Mouse (Mus musculus) layer of hippocampus, postnatal 36 days (tissue): ENCODE data around the gene Cfap57. TPM values are rescaled to one million over a fixed set of nuclear protein-coding genes. Genes with fewer than 3 reads are reported as not detected.
"Not testable (repeated sequence)": the region's sequence is repeated elsewhere in the genome, so short reads cannot be mapped to it uniquely, and the experiment has no call there.

Source experiments
- DNase-seq, 2 experiments: peaks; one replicate each; pipeline ENCODE4 v3.0.0; 2022
- total RNA-seq, 2 experiments: library from RNA; stranded (reverse); gene quantifications; 2 replicates each; pipeline ENCODE4 v1.2.3; 2021

Cfap57 gene
- total RNA-seq, 2 experiments from 2014 or later: 0.78 to 0.90 TPM

DNA sequence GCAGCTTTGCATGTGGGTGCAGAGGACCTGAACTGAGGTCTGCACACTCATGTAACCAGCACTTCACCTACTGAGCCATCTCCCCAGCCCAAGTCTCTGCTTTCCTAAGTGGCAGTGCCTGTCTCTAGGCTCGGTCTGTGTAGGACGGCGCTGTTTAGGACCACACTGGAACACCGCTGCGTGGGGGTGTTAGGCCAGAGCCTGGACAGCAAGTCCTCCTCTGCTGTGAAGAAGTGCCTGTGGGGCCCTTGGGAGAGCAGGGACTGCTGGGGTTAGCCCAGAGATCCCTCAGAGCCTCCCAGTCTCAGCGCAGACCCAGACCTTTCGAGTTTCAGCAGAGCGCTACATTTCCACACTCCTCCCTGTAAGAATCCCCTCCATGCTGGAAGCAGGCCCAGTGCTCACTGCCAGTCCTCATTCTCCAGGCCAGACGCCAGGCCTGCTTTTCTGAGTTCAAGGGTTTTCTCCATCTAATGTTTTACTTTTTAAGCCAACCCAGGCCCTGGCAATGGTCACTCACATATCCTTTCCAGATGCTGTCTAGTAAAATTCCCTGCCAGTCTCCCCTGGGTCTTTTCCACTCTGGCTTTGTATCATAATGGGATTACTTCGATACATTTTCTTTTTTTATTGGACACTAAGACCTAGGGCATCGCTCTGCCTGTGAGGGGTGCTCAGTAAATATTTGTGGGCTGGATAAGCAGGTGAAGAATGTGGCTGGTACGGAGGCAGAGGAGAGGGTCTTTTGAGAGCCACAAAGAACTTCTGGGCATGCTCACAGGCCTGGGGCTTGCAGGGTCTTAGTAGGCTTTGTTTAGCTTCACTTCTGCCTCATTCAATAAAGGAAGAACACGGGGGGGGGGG, 56.3 kb downstream of the Cfap57 start:
- DNase-seq: no peak

DNA sequence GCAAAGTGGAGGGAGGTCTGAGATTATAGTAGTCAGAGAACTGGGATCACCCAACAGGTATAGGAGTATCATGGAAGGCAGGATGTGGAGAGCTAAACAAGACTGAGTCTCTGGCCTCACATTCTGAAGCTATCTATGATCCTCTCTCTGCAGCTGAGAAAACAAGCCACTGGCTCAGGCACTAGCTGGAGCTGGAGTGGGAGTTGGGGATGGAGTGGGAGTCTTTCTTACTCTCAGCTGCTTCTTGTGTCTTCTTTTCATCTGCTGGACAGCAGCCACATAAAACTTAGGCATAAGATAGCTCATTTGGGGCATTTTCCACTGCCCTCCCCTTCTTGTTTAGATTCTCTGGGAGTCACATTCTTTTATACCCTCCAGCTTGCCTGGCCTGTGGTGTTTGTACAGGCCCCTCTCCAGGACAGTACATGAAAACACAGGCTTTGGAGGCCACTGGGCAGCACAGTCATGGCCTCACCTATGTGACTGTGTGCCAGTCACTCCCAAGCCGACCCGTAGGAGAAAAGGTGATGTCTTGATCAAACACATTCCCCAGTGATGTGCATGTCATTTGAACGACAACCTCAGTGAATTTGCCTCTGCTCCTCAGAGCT, 67.4 kb downstream of the Cfap57 start:
- DNase-seq: no peak

DNA sequence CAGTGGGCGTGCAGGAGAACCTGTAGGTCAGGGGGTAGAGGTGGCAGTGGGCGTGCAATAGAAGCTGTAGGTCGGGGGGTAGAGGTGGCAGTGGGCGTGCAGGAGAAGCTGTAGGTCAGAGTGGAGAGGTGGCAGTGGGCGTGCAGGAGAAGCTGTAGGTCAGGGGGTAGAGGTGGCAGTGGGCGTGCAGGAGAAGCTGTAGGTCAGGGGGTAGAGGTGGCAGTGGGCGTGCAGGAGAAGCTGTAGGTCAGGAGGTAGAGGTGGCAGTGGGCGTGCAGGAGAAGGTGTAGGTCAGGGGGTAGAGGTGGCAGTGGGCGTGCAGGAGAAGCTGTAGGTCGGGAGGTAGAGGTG, 72.5 kb downstream of the Cfap57 start:
- not testable (repeated sequence) for DNase-seq

DNA sequence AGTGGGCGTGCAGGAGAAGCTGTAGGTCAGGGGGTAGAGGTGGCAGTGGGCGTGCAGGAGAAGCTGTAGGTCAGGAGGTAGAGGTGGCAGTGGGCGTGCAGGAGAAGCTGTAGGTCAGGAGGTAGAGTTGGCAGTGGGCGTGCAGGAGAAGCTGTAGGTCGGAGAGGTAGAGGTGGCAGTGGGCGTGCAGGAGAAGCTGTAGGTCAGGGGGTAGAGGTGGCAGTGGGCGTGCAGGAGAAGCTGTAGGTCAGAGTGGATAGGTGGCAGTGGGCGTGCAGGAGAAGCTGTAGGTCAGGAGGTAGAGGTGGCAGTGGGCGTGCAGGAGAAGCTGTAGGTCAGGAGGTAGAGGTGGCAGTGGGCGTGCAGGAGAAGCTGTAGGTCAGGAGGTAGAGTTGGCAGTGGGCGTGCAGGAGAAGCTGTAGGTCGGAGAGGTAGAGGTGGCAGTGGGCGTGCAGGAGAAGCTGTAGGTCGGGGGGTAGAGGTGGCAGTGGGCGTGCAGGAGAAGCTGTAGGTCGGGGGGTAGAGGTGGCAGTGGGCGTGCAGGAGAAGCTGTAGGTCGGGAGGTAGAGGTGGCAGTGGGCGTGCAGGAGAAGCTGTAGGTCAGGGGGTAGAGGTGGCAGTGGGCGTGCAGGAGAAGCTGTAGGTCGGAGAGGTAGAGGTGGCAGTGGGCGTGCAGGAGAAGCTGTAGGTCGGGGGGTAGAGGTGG, 73.0 kb downstream of the Cfap57 start:
- DNase-seq: peak; percentile 57 to 62

- no peak for DNase-seq
Measured at GRCm38 (mm10) chr4:118544441-118545127, 76.0 kb downstream of the Cfap57 start.

- peak in 1 of 2 experiments; percentile 15 for DNase-seq
Measured at GRCm38 (mm10) chr4:118543592-118544260, 76.9 kb downstream of the Cfap57 start, which contains the start of gene Tmem125. Gene Tmem125, minus strand, starts transcription at chr4:118544044.

GRCm38 (mm10) chr4:118543158-118543530, 77.4 kb downstream of the Cfap57 start:
- DNase-seq: no peak

GRCm38 (mm10) chr4:118542510-118543157, 77.9 kb downstream of the Cfap57 start:
- DNase-seq: no peak

DNA sequence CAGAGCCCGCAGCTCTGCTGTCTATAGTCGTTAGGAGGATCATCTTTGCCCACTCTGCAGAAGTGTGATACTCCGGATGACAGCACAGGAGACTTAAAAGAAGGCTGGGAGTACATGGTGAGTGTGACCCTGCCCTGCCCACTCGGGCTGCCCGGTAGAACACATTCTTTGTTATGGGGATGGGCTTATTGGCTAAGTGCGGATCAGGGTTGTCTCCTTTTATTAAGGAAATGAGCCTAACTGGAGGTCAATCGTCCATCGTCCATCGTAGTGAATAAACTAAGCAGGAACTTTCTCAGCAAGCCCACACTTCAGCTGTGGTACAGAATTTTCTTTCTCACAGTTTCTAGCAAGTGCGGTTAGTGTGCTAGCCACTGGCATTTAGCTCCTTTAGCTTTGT, 80.7 kb downstream of the Cfap57 start:
- DNase-seq: no peak

GRCm38 (mm10) chr4:118537801-118538200, 82.8 kb downstream of the Cfap57 start:
- DNase-seq: no peak

DNA sequence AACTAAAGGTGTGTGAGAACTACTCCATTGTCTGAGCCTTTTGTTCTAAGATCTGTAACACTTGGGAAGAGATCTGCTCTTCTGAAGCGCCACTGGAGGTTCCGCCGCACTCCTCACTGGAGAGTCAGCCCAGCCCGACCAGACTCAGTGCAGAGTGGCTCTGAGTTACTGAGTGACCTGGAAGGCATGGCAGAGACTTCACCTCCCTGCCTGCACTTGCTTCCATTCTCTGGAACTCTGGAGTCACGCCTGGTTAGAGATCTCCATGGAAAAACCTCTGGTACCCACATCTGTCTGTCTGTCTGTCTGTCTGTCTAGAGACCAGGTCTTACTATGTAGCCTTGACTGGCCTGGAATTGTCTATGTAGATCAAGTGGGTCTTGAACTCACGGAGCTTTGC, 85.0 kb downstream of the Cfap57 start:
- DNase-seq: no peak

DNA sequence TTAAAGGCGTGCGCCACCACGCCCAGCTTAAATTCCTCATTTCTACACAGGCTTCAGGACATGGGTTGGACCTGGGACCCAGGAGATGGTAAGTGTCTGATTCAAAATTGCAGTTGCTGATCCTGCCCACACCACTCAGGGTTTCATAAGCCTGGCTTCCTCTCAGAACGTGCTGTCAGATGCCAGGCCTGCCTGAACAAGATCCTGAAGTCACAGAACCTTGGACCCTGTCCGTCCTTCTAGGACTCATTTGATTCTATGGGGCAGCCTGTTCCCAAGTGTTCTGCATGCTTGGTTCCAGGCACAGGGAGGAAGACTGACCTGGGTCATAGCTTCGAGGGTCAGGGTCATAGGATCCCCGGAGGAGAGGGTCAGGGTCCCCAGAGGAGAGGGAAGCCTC, 87.0 kb downstream of the Cfap57 start:
- no peak for DNase-seq

GRCm38 (mm10) chr4:118533156-118533555, 87.4 kb downstream of the Cfap57 start:
- DNase-seq: no peak

DNA sequence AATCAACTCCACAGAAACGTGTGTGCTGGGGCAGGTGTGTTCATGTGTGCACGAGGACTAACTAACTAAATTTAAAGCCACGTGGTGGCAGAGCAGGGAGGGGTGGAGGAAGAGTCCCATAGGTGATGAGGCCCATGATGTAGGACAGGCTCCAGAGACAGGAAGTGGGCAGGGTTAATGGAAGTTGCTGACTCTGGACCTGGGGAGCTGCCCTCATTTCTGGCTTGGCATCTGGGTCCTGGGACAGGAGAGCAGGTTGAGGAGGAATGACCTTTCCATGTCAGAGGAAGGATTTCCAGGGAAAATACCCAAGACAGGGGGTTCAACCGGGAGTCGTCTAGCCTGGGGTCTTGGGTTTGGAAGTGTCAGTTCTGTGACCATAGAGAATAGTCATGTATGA, 87.9 kb downstream of the Cfap57 start:
- no peak for DNase-seq

- DNase-seq: no peak
Measured at GRCm38 (mm10) chr4:118527720-118528119, 92.9 kb downstream of the Cfap57 start.

GRCm38 (mm10) chr4:118527335-118527681, 93.3 kb downstream of the Cfap57 start:
- DNase-seq: no peak

- DNase-seq: no peak
Measured at GRCm38 (mm10) chr4:118526408-118527334, 93.9 kb downstream of the Cfap57 start, which contains the start of gene 2610528J11Rik. Gene 2610528J11Rik, plus strand, starts transcription at chr4:118526999.

DNA sequence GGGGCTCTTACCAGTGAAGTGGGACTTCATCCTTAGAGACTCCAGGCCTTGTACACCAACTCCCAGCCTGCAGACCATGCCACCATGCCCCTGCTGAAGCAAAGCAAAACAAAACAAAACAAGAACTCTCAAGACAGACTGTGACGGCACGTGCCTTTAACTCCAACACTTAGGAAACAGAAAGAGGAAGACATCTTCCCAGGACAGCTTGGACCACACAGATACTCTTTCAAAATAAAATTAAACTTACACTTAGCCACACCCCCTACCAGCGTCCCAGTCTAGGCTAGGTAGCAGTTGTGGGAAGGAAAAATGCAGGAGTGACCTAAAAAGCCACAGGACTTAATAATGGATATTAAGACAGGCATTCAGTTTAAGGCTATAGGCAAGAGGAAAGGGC, 94.8 kb downstream of the Cfap57 start:
- DNase-seq: no peak

- peak; percentile 12 to 16 for DNase-seq
Measured at GRCm38 (mm10) chr4:118523976-118524375, 96.6 kb downstream of the Cfap57 start.

DNA sequence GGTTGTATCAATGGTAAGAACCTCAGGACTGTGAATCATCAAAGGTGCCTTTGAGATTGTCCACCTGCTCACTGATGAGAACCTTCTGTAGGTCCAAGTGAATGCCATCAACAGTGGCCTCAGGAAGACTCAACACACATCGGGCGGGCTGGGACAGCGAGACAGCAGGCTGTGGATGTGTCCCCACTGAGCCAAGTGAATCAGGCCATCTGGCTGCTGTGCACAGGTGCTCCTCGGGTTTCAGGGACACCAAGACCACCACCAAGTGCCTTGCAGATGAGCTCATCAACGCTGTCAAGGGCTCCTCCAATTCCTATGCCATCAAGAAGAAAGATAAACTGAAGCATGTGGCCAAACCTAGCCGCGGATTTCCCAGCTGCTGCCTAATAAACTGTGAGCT, 98.3 kb downstream of the Cfap57 start:
- no peak for DNase-seq

DNA sequence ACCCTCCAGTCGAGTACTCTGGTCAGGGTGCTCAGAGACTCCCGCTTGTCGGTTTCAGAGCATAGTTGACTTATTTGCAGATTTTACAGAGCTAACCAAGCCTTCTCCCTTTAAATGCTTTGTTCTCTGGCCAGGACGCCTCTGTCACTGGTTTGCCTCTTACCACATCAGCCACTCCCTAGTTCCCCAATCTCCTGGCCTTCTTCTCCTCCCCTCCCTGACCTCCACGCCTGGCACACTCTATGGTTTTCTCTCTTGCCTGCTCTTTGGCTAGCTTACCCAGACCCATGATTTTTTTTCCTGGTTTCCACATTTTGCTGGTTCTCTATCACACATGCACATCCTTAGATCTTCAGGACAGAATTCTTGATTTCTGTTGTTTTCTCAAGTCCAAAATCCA, 102.4 kb downstream of the Cfap57 start:
- DNase-seq: no peak
